Mouse (Mus musculus): ENCODE measurements around the gene B4galt3. TPM values are rescaled to one million over a fixed set of nuclear protein-coding genes. Genes with fewer than 3 reads are reported as not detected.
A peak's percentile ranks its signal among the peaks of the same experiment; 100 is the strongest.

B4galt3 gene
- polyA plus RNA-seq, 1 experiment, result 55.1 TPM

GRCm38 (mm10) chr1:171260316-171260715 lies 9.8 kb upstream of the B4galt3 start:
- H3K27ac ChIP-seq (ENCODE audit: insufficient read depth, low read length), result no peak overlapping the region
- TF ChIP-seq CTCF (IDR thresholded peaks at IDR 0.05; ENCODE audit: borderline replicate concordance, insufficient read depth, low read length) (no peak), POLR2A (IDR thresholded peaks at IDR 0.05; ENCODE audit: low read depth, low read length) (no peak; the same call in 1 of the 2 replicates)
- no peak overlapping the region for H3K4me3 ChIP-seq (ENCODE audit: insufficient read depth, low read length)
- H3K4me1 ChIP-seq (ENCODE audit: control insufficient read depth, insufficient read depth, low read length), result peaks cover 15% of the 10 kb centered on the region

GRCm38 (mm10) chr1:171262594-171263130 lies 7.5 kb upstream of the B4galt3 start:
- TF ChIP-seq CTCF (IDR thresholded peaks at IDR 0.05; ENCODE audit: borderline replicate concordance, insufficient read depth, low read length), result no peak
- peak; percentile 64 for TF ChIP-seq POLR2A (IDR thresholded peaks at IDR 0.05; ENCODE audit: low read depth, low read length)
- H3K4me3 ChIP-seq (ENCODE audit: insufficient read depth, low read length), result peak overlapping the region; percentile 3

GRCm38 (mm10) chr1:171263185-171263611 lies 6.9 kb upstream of the B4galt3 start:
- no peak overlapping the region for H3K4me3 ChIP-seq (ENCODE audit: insufficient read depth, low read length)
- peak overlapping the region; percentile 100 for H3K27ac ChIP-seq (ENCODE audit: insufficient read depth, low read length)
- TF ChIP-seq POLR2A (IDR thresholded peaks at IDR 0.05; ENCODE audit: low read depth, low read length) (no peak), CTCF (IDR thresholded peaks at IDR 0.05; ENCODE audit: borderline replicate concordance, insufficient read depth, low read length) (no peak)
- H3K4me1 ChIP-seq (ENCODE audit: control insufficient read depth, insufficient read depth, low read length), result peaks cover 15% of the 10 kb centered on the region

More at GRCm38 (mm10) chr1:171262594-171263130, 7.5 kb upstream of the B4galt3 start:
- H3K4me1 ChIP-seq (ENCODE audit: control insufficient read depth, insufficient read depth, low read length), result peaks cover 15% of the 10 kb centered on the region
- peak overlapping the region; percentile 99 for H3K27ac ChIP-seq (ENCODE audit: insufficient read depth, low read length)

DNA sequence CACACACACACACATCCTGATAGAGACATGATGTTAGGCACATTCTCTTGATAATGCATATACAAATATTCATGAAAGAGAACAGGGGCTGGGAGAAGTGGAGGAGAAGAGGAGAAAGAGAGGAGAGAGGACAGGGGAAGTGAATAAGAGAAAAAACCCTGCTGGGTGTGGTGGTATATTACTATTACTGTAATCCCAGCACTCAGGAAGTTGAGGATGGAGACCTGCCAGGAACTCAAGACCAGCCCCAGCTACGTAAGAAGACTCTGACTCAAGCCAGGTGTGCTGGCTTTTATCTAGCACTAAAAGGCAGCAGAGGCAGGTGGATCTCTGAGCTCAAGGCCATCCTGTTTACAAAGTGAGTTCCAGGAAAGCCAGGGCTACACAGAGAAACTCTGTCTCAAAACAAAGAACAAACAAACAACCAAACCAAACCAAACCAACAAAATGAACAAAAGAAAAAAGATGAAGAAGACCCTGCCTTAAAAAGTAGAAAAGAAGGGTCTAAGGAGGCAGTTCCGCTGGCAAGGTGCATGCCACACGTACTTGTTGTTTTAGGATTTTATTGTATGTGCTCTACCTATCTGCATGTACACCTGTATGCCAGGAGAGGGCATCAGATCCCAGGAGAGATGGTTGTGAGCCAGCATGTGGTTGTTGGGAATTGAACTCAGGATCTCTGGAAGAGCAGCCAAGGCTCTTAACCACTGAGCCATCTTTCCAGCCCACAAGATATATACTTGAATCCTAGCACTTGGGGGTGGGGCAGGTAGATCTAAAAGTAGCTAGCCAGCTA lies 6.3 kb upstream of the B4galt3 start:
- TF ChIP-seq CTCF (IDR thresholded peaks at IDR 0.05; ENCODE audit: borderline replicate concordance, insufficient read depth, low read length), result no peak
- peak; percentile 34; the same call in 1 of the 2 replicates for TF ChIP-seq POLR2A (IDR thresholded peaks at IDR 0.05; ENCODE audit: low read depth, low read length)
- Histone ChIP-seq H3K27ac (ENCODE audit: insufficient read depth, low read length) (peak overlapping the region; percentile 100), H3K4me3 (ENCODE audit: insufficient read depth, low read length) (no peak overlapping the region), H3K4me1 (ENCODE audit: control insufficient read depth, insufficient read depth, low read length) (peaks cover 18% of the 10 kb centered on the region)

DNA sequence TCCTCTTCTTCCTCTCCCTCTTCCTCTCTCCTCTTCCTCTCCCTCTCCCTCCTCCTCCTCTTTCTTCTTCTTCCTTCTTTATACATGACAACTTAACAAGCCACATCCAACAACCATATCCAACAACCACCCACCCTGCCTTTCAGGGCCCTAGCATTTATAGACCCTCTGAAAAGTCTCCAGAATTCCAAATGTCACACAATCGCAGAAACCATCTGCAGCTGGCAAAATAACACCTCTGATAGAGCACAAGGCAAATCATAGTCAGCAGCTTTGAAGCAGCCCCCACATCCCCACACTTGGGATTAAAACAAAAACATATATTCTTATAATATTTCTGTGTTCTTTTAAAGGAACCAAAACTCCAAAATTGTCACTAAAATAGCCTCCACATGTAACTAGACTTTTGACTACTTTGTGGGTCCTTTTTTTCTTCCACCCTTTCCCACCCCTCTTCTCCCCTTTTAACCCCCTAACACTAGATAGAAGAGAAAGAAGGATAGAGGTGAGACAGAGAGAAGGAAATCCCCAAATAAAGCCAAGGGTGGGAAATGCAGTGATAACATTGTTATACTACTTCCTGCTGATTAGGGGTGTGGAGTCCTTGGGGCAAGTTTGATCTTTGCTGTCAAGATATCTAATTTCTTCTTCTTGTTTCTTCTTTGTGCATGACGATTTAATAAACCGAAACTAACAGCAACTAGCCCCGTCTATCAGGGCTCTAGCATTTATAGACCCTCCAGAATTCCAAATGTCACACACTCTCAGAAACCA lies 4.0 kb upstream of the B4galt3 start:
- no peak overlapping the region for H3K4me3 ChIP-seq (ENCODE audit: insufficient read depth, low read length)
- peaks cover 7% of the 10 kb centered on the region for H3K4me1 ChIP-seq (ENCODE audit: control insufficient read depth, insufficient read depth, low read length)
- H3K27ac ChIP-seq (ENCODE audit: insufficient read depth, low read length), result no peak overlapping the region
- TF ChIP-seq CTCF (IDR thresholded peaks at IDR 0.05; ENCODE audit: borderline replicate concordance, insufficient read depth, low read length), result no peak
- TF ChIP-seq POLR2A (IDR thresholded peaks at IDR 0.05; ENCODE audit: low read depth, low read length), result no peak

GRCm38 (mm10) chr1:171268341-171268740 lies 1.8 kb upstream of the B4galt3 start:
- TF ChIP-seq CTCF (IDR thresholded peaks at IDR 0.05; ENCODE audit: borderline replicate concordance, insufficient read depth, low read length) (no peak), POLR2A (IDR thresholded peaks at IDR 0.05; ENCODE audit: low read depth, low read length) (no peak)
- no peak overlapping the region for H3K4me3 ChIP-seq (ENCODE audit: insufficient read depth, low read length)
- H3K27ac ChIP-seq (ENCODE audit: insufficient read depth, low read length), result peak overlapping the region; percentile 97
- 0 out of 2 replicates have a peak, but pooled peaks cover 3% of the 10 kb centered on the region for H3K4me1 ChIP-seq (ENCODE audit: control insufficient read depth, insufficient read depth, low read length)

- H3K4me3 ChIP-seq (ENCODE audit: insufficient read depth, low read length), result peak overlapping the region; percentile 89
- no peak for TF ChIP-seq CTCF (IDR thresholded peaks at IDR 0.05; ENCODE audit: borderline replicate concordance, insufficient read depth, low read length)
- no peak for TF ChIP-seq POLR2A (IDR thresholded peaks at IDR 0.05; ENCODE audit: low read depth, low read length)
- H3K27ac ChIP-seq (ENCODE audit: insufficient read depth, low read length), result no peak overlapping the region
- 0 out of 2 replicates have a peak, but pooled peaks cover 3% of the 10 kb centered on the region for H3K4me1 ChIP-seq (ENCODE audit: control insufficient read depth, insufficient read depth, low read length)
Measured at GRCm38 (mm10) chr1:171270573-171270900, 409 bp downstream of the B4galt3 start.

DNA sequence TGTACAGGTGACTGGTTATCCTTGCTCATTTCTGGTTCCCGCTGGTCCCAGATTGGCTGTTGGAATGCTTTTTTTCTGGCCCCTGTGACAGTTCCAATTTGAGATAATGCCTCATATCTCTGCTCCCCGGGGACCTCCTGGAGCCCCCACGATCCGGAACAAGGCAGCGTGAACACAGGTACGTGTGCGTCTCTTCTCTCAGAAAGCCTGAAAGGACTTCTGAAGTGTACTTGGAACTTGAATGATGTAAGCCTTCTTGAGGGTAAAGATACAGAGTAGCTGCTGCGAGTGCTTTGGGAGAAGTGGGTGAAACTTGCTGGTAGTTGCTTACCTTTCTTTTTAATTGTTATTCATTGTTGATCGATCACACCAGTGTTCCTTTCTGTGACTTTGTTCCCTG lies 1.1 kb downstream of the B4galt3 start:
- H3K4me3 ChIP-seq (ENCODE audit: insufficient read depth, low read length), result peak overlapping the region; percentile 89
- TF ChIP-seq POLR2A (IDR thresholded peaks at IDR 0.05; ENCODE audit: low read depth, low read length), result no peak
- no peak for TF ChIP-seq CTCF (IDR thresholded peaks at IDR 0.05; ENCODE audit: borderline replicate concordance, insufficient read depth, low read length)
- H3K27ac ChIP-seq (ENCODE audit: insufficient read depth, low read length), result no peak overlapping the region
- 0 out of 2 replicates have a peak, but pooled peaks cover 3% of the 10 kb centered on the region for H3K4me1 ChIP-seq (ENCODE audit: control insufficient read depth, insufficient read depth, low read length)

DNA sequence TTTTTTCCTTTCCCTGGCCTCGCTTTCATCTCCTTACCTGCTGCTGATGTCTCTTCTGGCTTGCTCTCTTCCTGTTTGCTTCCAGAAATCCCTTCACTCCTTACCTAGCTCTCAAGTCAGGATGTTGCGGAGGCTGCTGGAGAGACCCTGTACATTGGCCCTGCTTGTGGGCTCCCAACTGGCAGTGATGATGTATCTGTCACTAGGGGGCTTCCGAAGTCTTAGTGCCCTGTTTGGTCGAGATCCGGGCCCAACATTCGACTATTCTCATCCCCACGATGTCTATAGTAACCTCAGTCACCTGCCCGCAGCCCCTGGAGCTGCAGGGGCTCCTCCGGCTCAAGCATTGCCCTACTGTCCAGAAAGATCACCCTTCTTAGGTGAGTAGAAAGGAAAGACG lies 1.5 kb downstream of the B4galt3 start:
- H3K27ac ChIP-seq (ENCODE audit: insufficient read depth, low read length), result no peak overlapping the region
- H3K4me1 ChIP-seq (ENCODE audit: control insufficient read depth, insufficient read depth, low read length), result 0 out of 2 replicates have a peak, but pooled peaks cover 3% of the 10 kb centered on the region
- TF ChIP-seq CTCF (IDR thresholded peaks at IDR 0.05; ENCODE audit: borderline replicate concordance, insufficient read depth, low read length) (no peak), POLR2A (IDR thresholded peaks at IDR 0.05; ENCODE audit: low read depth, low read length) (no peak)
- H3K4me3 ChIP-seq (ENCODE audit: insufficient read depth, low read length), result no peak overlapping the region; the same call in 1 of the 2 replicates
